Mouse (Mus musculus) stomach, postnatal 0 days (tissue): ENCODE results near the gene Lsamp.

Experiments used
- CTCF ChIP-seq: IDR thresholded peaks from 2 replicates; pipeline ENCODE4 v1.5.1; 2016; ENCODE audit warnings: antibody characterized with exemption, low read depth, mild to moderate bottlenecking, moderate library complexity
- EP300 ChIP-seq: optimal IDR thresholded peaks from 2 replicates; pipeline ENCODE3; 2016; ENCODE audit warnings: antibody characterized with exemption

- TF ChIP-seq CTCF (no peak), EP300 (no peak)
These were observed 857.6 kb downstream of the Lsamp start for GRCm38 (mm10) chr16:40841765-40842164.
